Mouse (Mus musculus) stomach, embryonic 16.5 days (tissue): ENCODE results near the gene Treml4. TPM values are rescaled to one million over a fixed set of nuclear protein-coding genes. Genes with fewer than 3 reads are reported as not detected.

Experiments
- ATAC-seq: fragments of 200-750 bp; cut with Nextera tagmentation; 2 replicates; pipeline ENCODE4 v1.8.0; 2017; ENCODE audit warnings: moderate number of reproducible peaks, moderate TSS enrichment; ENCODE audit not compliant: insufficient read depth, low FRiP score
- H3K27ac ChIP-seq: fragments of 300-500 bp; sonication (generic); 2 replicates; pipeline ENCODE4 v1.5.1; 2014; ENCODE audit warnings: low read length
- H3K27me3 ChIP-seq: fragments of 300-500 bp; sonication (generic); 2 replicates; pipeline ENCODE4 v1.6.1; 2014; ENCODE audit warnings: low read length, control low read depth, mixed read lengths; ENCODE audit not compliant: control insufficient read depth, insufficient read depth
- H3K36me3 ChIP-seq: fragments of 300-500 bp; sonication (generic); 2 replicates; pipeline ENCODE4 v1.6.1; 2014; ENCODE audit warnings: low read length; ENCODE audit not compliant: control insufficient read depth, insufficient read depth
- H3K4me1 ChIP-seq: fragments of 300-500 bp; sonication (generic); 2 replicates; pipeline ENCODE4 v1.6.1; 2014; ENCODE audit warnings: low read length, control low read depth, mixed read lengths; ENCODE audit not compliant: control insufficient read depth, insufficient read depth
- H3K4me2 ChIP-seq: fragments of 300-500 bp; sonication (generic); 2 replicates; pipeline ENCODE4 v1.6.1; 2014; ENCODE audit warnings: low read depth, low read length, mixed read lengths
- H3K4me3 ChIP-seq: fragments of 300-500 bp; sonication (generic); replicated peaks from 2 replicates; pipeline ENCODE4 v1.5.1; 2014; ENCODE audit warnings: mild to moderate bottlenecking, low read length
- H3K9ac ChIP-seq: fragments of 300-500 bp; sonication (generic); 2 replicates; pipeline ENCODE4 v1.6.1; 2014; ENCODE audit warnings: low read length
- H3K9me3 ChIP-seq: fragments of 300-500 bp; sonication (generic); replicated peaks from 2 replicates; pipeline ENCODE4 v1.6.1; 2016; ENCODE audit warnings: low read length, control low read depth; ENCODE audit not compliant: control insufficient read depth
- WGBS: fragments of 180-500 bp; shearing (Covaris S2); extraction: QIAGEN DNeasy Blood & Tissue Kit; methylation state at CpG from one replicate; pipeline ENCODE4 v1.1.7; 2014; 5-methylcytosine and 5-hydroxymethylcytosine counted together
- polyA plus RNA-seq: library from polyadenylated mRNA; unstranded; fragments of >200 nt; fragmentation: Nextera tagmentation; extraction: Ambion mirVana; gene quantifications from 2 replicates; pipeline ENCODE4 v1.2.1, GENCODE M21; 2015

Treml4 gene
- polyA plus RNA-seq, 1 experiment from 2014 or later: 1.7 TPM

DNA sequence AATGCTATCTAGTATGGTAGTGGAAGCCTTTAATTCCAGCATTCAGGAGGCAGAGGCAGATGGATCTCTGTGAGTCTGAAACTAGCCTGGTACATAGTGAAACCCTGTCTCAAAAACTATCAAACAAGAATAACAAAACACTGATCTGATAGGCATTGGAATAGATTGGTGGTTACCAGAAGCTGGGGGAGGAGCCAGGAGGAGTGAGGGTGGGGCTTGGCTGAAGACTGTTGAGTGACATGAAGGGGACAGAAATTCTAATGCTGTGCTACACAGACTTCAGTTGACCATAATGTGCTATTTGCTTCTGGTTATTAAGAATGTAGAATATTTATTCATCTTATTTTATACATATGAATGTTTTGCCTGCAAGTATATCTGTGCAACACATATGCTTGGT lies 4.2 kb downstream of the Treml4 start:
- H3K36me3 ChIP-seq: no peaks in the 10 kb centered on the region
- no peaks in the 10 kb centered on the region for H3K4me1 ChIP-seq
- H3K4me2 ChIP-seq: no peak overlapping the region
- no peak overlapping the region for H3K4me3 ChIP-seq
- no peak for ATAC-seq
- no peak overlapping the region for H3K9ac ChIP-seq
- no peaks in the 10 kb centered on the region for H3K27me3 ChIP-seq
- no peak overlapping the region for H3K27ac ChIP-seq
- no peaks in the 10 kb centered on the region for H3K9me3 ChIP-seq

DNA sequence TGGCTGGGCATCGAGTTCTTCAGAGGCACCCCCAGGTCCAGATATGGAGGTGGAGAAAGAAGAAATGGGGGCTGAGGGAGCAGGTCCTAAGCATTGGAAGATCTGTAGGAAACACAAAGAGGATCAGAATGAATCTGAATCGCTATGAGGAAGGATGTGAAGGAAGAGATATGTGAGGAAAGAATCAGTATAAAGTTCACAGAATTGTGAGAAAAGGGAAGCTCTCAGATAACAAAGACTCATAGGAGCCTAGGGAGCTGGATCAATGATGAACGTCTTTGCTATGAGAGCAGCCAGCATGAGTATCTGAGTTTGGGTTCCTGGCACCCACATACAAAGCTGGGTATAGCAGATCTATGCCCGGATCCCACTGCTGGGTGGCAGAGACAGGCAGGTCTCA lies 5.7 kb downstream of the Treml4 start:
- no peak for ATAC-seq
- no peaks in the 10 kb centered on the region for H3K9me3 ChIP-seq
- H3K4me1 ChIP-seq: no peaks in the 10 kb centered on the region
- 69% methylated on average over 4 of the region's 4 CpGs for WGBS
- no peaks in the 10 kb centered on the region for H3K36me3 ChIP-seq
- no peak overlapping the region for H3K9ac ChIP-seq
- H3K4me2 ChIP-seq: no peak overlapping the region
- no peaks in the 10 kb centered on the region for H3K27me3 ChIP-seq
- no peak overlapping the region for H3K4me3 ChIP-seq
- H3K27ac ChIP-seq: no peak overlapping the region

DNA sequence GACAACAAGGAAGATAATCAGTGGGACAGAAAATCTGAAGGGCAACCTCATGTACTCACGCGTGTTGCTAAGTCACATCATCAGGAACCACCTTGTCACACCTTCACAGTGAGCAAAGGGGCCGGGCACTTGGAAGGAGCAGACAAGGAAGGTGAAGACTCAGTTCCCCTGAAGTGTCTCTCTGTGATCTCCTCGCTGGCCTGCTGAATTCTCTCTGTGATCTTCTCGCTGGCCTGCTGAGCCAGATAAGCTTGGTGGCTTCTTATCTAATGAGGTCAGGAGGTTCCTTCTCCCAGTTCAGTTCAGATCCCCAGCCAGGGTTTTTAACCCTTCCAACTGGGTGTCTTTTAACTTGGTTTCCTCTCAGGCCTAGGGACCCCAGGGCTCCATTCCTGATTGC lies 8.1 kb downstream of the Treml4 start:
- no peak overlapping the region for H3K4me2 ChIP-seq
- no peak overlapping the region for H3K9ac ChIP-seq
- H3K27ac ChIP-seq: no peak overlapping the region
- no peaks in the 10 kb centered on the region for H3K4me1 ChIP-seq
- H3K36me3 ChIP-seq: no peaks in the 10 kb centered on the region
- ATAC-seq: no peak; the same call in 1 of the 2 replicates
- H3K9me3 ChIP-seq: no peaks in the 10 kb centered on the region
- no peak overlapping the region for H3K4me3 ChIP-seq
- WGBS: 71% methylated on average over 5 of the region's 5 CpGs
- no peaks in the 10 kb centered on the region for H3K27me3 ChIP-seq

DNA sequence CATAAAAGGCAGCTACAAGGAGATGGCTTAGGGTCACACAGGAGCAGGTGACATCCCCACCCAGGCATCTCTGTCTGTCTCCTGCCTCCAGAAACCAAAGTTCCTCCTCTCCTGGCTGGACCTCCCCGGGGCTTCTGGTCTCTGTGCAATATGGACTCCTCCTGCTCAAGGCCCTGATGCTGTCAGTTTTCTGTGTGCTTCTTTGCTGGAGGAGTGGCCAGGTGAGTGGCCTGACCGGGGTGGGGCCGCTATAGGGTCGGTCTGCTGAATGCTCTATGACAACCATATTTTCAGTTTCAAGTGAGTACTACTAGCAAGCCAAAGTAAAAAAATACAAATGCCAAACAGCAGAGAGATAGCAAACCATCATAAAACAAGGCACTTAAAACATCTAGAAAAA lies 8.5 kb downstream of the Treml4 start:
- no peaks in the 10 kb centered on the region for H3K4me1 ChIP-seq
- no peak overlapping the region for H3K4me2 ChIP-seq
- no peaks in the 10 kb centered on the region for H3K36me3 ChIP-seq
- no peaks in the 10 kb centered on the region for H3K27me3 ChIP-seq
- H3K9ac ChIP-seq: no peak overlapping the region
- 76% methylated on average over 4 of the region's 4 CpGs for WGBS
- no peak overlapping the region for H3K27ac ChIP-seq
- H3K4me3 ChIP-seq: no peak overlapping the region
- H3K9me3 ChIP-seq: no peaks in the 10 kb centered on the region
- ATAC-seq: no peak

DNA sequence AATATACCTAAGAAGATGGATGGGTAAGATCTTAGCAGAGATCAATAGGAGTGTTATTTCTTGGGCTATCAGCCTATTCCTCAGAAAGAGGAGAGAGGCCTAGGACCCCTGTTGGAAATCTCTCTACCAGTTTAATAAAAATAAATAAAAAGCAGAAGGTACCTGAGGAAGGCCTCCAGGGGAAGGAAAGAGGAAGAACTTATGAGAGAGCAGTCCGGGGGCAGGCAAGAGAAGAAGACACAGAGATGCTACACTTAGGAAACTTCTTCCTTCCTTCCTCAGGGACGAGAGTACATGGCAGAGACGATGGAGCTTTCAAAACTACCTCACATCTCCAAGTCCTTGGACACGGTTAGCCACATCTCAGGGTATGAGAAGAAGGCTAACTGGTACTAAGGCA lies 10.0 kb downstream of the Treml4 start:
- WGBS: 86% methylated on average over 4 of the region's 4 CpGs
- Histone ChIP-seq H3K9me3 (no peaks in the 10 kb centered on the region), H3K4me3 (no peak overlapping the region), H3K27ac (no peak overlapping the region), H3K4me2 (no peak overlapping the region), H3K27me3 (no peaks in the 10 kb centered on the region), H3K9ac (no peak overlapping the region), H3K36me3 (no peaks in the 10 kb centered on the region), H3K4me1 (no peaks in the 10 kb centered on the region)
- no peak for ATAC-seq

DNA sequence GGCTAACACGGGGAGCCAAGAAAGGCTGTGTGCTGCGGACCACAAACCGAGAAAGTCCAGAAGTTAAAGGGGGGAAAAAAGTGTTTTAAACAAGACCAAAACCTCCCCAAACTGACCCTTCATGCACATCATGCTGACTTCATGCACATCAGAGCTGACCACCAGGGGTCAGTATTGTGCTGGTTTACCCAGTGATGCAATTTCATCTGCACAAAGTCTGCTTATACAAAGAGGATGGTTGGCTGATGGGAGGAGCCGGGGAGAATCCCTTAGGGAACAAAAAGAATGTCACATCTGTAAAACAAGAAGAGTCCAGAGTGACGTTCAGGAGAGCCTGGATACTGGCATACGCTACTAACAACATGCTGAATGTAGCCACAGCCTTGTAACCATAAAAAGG lies 10.8 kb downstream of the Treml4 start:
- no peaks in the 10 kb centered on the region for H3K9me3 ChIP-seq
- no peak overlapping the region for H3K4me2 ChIP-seq
- H3K4me1 ChIP-seq: no peaks in the 10 kb centered on the region
- no peak overlapping the region for H3K9ac ChIP-seq
- H3K36me3 ChIP-seq: no peaks in the 10 kb centered on the region
- no peak overlapping the region for H3K4me3 ChIP-seq
- 36% methylated on average over 6 of the region's 6 CpGs for WGBS
- H3K27me3 ChIP-seq: no peaks in the 10 kb centered on the region
- H3K27ac ChIP-seq: no peak overlapping the region
- no peak for ATAC-seq

DNA sequence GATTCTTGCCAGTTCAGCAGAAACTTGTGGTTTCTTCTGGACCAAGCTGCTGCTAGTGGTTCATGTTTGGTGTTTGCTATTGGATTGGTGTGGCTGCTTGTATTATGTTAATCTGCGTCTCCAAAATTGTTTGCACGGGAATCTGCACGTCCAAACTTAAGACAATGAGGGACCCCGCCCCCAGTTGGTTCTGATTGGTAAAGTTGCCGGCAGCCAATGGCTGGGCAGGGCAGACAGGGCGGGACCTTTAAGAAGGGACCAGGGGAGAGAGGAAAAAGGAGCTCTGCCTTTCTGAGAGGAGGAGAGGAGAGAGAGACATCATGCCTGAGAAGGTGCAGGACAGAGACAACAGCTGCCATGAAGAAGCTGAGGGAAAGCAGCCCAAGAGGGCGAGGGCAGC lies 11.6 kb downstream of the Treml4 start:
- Histone ChIP-seq H3K9me3 (no peaks in the 10 kb centered on the region), H3K36me3 (no peaks in the 10 kb centered on the region), H3K9ac (no peak overlapping the region), H3K4me3 (no peak overlapping the region), H3K4me2 (no peak overlapping the region), H3K27ac (no peak overlapping the region), H3K27me3 (no peaks in the 10 kb centered on the region), H3K4me1 (no peaks in the 10 kb centered on the region)
- ATAC-seq: no peak
- WGBS: 53% methylated on average over 7 of the region's 7 CpGs

DNA sequence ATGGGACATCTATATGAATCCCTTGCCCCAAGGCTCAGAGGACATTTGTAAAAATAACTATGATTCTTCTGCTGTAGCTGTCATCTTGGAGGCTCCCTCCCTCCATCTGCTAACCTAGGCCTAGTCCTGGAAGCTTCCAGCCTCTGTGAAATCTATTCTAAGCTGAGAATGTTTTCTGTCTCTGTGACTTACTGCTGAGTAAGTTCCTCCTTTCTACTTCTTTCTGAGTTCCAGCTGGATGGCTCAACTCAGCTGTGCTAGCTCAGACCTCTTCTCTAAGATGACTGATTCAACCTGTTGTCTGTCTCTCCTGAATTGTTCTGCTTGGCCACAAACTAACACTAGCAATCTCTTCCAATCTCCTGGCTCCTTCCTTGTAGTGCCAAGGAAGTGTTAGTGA lies 14.3 kb downstream of the Treml4 start:
- H3K9ac ChIP-seq: no peak overlapping the region
- H3K9me3 ChIP-seq: no peaks in the 10 kb centered on the region
- H3K27me3 ChIP-seq: no peaks in the 10 kb centered on the region
- ATAC-seq: no peak
- H3K4me3 ChIP-seq: no peak overlapping the region
- H3K4me1 ChIP-seq: peaks cover 4% of the 10 kb centered on the region; the same call in 1 of the 2 replicates
- H3K4me2 ChIP-seq: no peak overlapping the region
- no peaks in the 10 kb centered on the region for H3K36me3 ChIP-seq
- H3K27ac ChIP-seq: no peak overlapping the region

DNA sequence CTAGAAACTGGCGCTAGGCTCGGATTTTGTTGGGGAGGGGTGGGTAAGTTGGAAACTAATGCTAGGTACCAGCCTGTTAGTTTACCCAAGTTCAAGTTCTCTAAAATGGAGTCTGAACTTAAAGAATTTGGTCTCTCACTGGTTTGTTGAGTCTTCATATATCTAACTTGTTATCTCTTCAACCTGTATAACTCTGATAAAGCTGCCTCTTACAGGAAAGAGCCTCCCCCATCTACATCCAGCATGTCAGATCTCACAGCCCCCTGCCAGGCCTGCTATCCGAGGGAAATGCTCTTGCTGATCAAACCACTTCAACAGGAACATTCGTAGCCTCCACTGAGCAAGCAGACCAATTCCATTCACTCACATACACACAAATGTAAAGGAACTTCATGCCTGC lies 14.9 kb downstream of the Treml4 start:
- H3K9me3 ChIP-seq: no peaks in the 10 kb centered on the region
- no peak overlapping the region for H3K4me2 ChIP-seq
- peaks cover 4% of the 10 kb centered on the region; the same call in 1 of the 2 replicates for H3K4me1 ChIP-seq
- no peak overlapping the region for H3K9ac ChIP-seq
- 79% methylated on average over 4 of the region's 4 CpGs for WGBS
- H3K27me3 ChIP-seq: no peaks in the 10 kb centered on the region
- H3K36me3 ChIP-seq: no peaks in the 10 kb centered on the region
- H3K27ac ChIP-seq: no peak overlapping the region
- no peak for ATAC-seq
- no peak overlapping the region for H3K4me3 ChIP-seq
